Mouse (Mus musculus): ENCODE measurements at regions not wholly inside any gene's neighbourhood (a gene's known extent, or its start where the extent isn't known, plus 50 kb on each side); places are given as distances from the start of the nearest gene placed in this dataset.

GRCm38 (mm10) chr15:62496193-62496592 lies 1348.8 kb downstream of the Gsdmc2 start:
- TF ChIP-seq ZKSCAN1 (IDR thresholded peaks at IDR 0.05; ENCODE audit: borderline replicate concordance, low read depth, low read length) (no peak), POLR2A (IDR thresholded peaks at IDR 0.05; ENCODE audit: low read depth, low read length) (no peak), CHD2 (IDR thresholded peaks at IDR 0.05; ENCODE audit: low read length) (no peak), ZNF384 (IDR thresholded peaks at IDR 0.05; ENCODE audit: low read depth, low read length) (no peak), CHD1 (IDR thresholded peaks at IDR 0.05; ENCODE audit: low read depth, low read length) (no peak), MAFK (IDR thresholded peaks at IDR 0.05; ENCODE audit: insufficient replicate concordance, low read length) (no peak), EP300 (IDR thresholded peaks at IDR 0.05; ENCODE audit: low read length) (no peak), TCF12 (IDR thresholded peaks at IDR 0.05; ENCODE audit: low read depth, low read length) (no peak), CTCF (conservative IDR thresholded peaks at IDR 0.05 in 1 of 2, IDR thresholded peaks at IDR 0.05 in 1 of 2; ENCODE audit: low read depth in 2 of 2, low read length in 2 of 2) (no peak), UBTF (IDR thresholded peaks at IDR 0.05; ENCODE audit: low read depth, low read length) (no peak)
